Mouse (Mus musculus) spleen, postnatal 4 days (tissue): ENCODE data around the gene Polr2c.
"Not testable (repeated sequence)": the region's sequence is repeated elsewhere in the genome, so short reads cannot be mapped to it uniquely, and the experiment has no call there.

Experiments
- DNase-seq, 2 experiments: peaks; one replicate each; pipeline ENCODE4 v3.0.0; 2022; ENCODE audit warnings: low spot score in 2 of 2

The Polr2c gene

GRCm38 (mm10) chr8:94857346-94858173 lies at the start of gene Polr2c:
Polr2c (plus strand) TSS chr8:94857450.
- peak; percentile 93 to 99 for DNase-seq

GRCm38 (mm10) chr8:94807506-94807905 lies 49.7 kb upstream of the Polr2c start:
- DNase-seq: no peak

DNA sequence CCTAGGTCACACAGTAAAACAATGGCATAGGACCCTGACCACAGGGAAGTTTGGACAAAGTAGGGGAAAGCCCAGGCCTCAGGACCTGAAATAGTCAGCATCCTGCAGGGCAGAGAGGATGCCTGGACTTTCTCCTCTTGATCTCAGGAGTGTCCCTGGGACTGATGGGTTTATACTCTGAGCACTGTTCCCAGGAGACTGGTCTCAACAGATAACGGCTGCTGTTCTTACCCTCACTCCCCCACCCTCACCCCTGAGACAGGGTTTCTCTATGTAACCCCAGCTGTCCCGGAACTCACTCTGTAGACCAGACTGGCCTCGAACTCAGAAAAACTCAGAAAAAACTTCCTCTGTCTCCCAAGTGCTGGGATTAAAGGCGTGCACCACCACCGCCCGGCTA lies 48.9 kb upstream of the Polr2c start:
- no peak for DNase-seq

DNA sequence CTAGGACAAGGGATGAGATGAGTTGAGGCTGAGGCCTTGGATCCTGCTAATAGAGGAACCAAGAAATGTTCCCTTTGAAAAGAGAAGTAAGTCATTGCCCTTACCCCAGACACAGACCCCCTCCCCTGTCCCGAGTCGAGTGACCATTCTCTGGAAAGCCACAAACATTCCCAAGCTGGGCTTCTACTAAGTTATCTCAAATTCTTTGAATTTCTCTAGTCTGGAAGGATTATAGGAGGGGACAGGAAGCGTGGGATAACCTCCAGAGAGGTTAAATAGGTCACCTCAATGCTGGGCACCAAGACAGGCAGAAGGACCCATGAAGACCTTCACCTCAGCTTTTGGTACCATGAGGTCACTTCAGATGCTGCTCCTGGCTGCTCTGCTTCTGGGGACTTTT lies 47.1 kb upstream of the Polr2c start, which contains the start of gene Ccl17:
TSS of gene Ccl17 (plus strand) at position 301 of the 400 bp plus-strand sequence.
- DNase-seq: no peak

DNA sequence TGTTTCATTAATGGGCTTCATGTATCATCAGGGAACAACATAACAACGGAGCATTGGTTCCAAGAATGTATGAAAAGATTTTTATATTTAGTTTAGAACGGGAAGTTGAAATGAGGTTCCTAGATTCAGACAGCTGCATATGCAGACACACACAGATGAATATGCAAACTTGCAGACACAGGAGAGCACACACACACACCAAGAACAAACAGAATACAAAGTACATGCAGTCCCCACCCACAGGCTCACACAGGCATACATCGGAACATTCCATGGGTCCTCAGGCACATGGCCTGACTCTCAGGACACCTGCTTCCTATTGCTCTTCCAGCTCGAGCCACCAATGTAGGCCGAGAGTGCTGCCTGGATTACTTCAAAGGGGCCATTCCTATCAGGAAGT lies 46.4 kb upstream of the Polr2c start:
- no peak for DNase-seq

GRCm38 (mm10) chr8:94811654-94812053 lies 45.6 kb upstream of the Polr2c start:
- DNase-seq: no peak

DNA sequence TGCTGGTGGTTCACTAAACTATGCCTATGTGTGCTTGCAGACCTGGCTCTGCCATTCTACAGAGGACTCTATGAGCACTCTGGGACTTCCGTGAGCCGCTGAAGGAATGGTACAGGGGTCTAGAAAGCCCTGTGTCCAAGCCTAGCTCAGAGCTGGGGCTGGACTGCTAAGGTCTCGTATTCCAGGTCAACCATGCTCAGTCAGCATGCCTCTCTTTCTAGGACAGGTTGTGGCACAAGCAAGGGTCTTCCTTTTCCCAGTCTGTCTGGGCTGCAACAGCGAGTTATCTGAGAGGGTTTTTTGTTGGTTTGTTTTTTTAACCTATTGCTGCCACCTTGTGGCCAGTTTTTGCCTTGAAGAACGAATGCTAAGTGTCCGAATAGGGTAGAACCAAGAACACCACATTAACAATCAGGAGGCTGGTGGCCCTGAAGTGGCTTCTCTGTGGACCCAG lies 44.6 kb upstream of the Polr2c start:
- DNase-seq: peak; percentile 87 to 94

- DNase-seq: peak; percentile 49 to 81
Measured at GRCm38 (mm10) chr8:94814556-94814955, 42.7 kb upstream of the Polr2c start.

GRCm38 (mm10) chr8:94817933-94818332 lies 39.3 kb upstream of the Polr2c start:
- DNase-seq: no peak

DNA sequence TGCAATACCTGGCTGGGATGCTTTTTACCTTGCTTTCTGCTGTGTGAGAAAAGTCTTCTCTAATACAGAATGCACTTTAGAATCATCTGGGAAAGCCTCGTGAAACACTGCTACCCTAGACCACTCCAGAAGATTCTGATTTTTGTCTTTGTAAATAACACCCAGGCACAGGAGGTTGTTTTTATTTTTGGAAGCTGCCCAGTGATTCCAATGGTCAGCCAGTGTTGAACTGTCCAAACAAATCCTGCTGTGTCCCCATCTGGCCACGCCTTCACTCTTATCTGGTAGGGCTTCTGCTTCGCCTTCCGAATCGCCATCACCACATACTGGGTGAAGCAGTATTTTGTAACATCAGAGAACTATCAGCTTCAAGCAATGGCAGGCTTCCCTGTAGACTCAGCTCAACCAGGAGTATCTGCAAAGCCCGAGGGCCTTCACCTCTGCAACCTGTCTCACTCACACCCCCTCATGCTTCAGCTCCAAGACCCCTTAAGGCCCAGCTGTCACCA lies 37.5 kb upstream of the Polr2c start:
- peak in 1 of 2 experiments; percentile 59 for DNase-seq

- peak in 1 of 2 experiments; percentile 57 for DNase-seq
Measured at GRCm38 (mm10) chr8:94820553-94820952, 36.7 kb upstream of the Polr2c start.

- no peak for DNase-seq
Measured at GRCm38 (mm10) chr8:94821381-94821780, 35.9 kb upstream of the Polr2c start.

DNA sequence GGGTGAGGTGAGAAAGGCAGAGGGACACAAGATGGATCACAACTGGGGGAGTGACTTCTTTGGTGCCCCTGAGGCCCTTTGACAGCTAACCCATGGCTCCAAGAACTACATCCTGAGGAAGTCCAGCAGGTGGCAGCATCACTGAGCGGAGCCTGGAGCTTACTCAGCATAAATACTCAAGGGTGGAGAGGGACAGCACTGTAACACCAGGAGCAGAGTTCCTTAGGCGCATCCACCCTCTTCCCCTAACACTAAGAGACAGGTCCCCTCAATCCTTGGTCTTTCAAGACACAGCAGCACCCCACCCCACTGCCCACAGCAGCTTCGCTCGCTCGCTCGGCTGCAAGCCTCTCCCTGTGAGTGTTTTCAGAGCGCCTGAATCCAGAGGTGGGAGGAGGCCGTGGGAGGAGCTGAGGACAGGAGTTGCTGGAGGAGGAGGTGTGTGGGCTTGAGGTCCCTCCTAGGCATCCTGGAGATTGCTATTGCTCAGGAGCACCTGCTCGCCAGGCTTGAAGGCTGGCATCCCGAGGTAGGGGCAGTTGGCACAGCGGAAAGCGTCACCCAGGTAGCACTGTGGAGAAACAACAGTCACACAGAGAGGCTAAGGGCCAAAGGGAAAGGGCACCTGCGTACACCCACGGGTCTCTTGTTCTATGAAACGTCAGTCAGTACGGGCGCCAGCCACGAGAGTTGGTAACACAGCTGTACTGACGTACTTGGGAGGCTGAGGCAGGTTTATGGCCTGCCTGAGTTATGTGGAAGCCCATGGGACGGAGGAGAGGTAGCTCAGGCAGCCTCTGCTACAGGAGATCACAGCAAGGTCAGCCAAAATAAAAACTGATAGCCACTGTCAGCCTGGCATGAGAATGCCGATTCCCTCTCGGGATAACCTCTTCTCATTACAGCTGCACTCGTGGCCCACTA lies 34.4 kb upstream of the Polr2c start:
- DNase-seq: peak; percentile 61 to 69

GRCm38 (mm10) chr8:94825170-94825569 lies 32.1 kb upstream of the Polr2c start:
- DNase-seq: no peak

DNA sequence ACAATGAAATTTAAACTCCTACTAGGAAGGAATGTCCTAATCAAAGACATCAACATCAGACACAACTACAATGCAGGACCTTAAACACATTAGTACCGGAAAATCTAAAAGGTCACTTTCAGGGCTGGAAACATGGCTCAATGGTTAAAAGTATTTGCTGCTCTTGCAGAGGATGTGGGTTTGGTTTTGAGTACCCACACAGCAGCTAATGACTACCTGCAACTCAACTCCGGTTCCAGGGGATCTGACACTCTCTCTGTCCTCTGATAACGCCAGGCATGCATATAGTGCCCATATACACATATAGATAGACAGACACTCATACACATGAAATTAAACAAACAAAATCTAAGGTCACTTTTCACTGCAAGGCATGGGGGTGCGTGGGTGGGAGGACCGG lies 31.0 kb upstream of the Polr2c start:
- no peak for DNase-seq

DNA sequence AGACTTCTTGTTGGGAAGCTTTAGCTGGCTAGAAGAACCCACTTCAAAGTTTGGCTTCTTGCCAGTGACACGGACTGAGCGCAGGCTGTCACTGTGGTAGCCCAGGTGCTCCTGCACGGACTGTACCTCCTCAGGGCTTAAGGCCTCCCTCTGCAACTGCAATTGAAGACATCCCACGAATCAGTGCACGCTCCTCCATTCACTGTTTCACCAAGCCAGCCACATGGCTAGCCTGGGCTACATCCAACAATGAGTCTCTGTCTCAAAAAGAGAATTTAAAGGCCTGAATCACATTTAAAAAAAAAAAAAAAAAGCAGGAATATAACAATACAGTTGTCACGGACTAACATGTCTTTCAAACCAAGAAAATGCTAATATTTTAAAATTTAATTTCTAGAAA lies 29.0 kb upstream of the Polr2c start:
- no peak for DNase-seq

- DNase-seq: not testable (repeated sequence)
Measured at GRCm38 (mm10) chr8:94833901-94834405, 23.3 kb upstream of the Polr2c start.

- not testable (repeated sequence) for DNase-seq
Measured at GRCm38 (mm10) chr8:94835751-94836150, 21.5 kb upstream of the Polr2c start.

GRCm38 (mm10) chr8:94836456-94837240 lies 20.6 kb upstream of the Polr2c start:
- DNase-seq: no peak

DNA sequence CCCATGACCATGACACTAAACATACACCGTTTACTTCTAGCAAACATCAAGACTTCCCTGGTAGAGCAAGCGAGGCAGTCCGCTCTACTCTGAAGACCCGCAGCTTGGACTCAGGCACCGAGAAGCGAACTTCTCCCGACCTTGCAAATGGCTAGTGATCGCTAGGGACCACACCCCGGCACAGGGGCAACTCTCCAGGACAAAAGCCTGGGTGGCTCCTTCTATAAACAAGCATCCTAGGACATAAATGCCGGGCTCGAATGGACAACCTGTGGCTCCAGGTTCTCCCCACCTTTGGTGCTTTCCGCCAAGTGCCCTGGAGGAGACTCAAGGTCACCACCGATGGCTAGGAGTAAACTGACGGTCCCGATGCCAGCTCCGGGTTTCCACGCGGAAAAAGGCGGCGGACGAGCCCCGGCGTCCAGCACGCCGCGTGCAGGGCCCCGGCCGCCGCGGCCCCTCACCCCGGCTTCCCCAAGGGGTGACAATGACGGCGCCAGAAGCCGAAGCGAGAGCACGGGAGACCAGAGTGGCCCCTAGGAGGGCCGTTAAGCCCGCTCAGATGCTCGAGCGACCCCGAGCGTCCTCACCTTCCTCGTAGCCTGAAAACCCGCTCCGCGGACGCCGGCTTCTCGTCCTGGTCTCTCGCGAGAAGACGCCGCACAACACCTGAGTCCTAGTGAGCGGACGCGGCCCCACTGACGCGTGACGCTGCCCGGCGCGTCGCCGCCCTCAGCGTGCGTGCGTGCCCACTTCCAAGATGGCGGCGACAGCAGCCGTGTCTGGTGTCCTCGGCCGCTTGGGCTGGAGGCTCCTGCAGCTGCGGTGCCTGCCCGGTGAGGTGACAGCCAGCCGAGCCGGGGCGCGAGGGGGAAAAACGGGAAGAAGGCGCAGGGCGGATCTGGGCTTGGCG lies 19.3 kb upstream of the Polr2c start, which contains the start of the genes Coq9 and Ciapin1:
TSS of gene Coq9 (plus strand) at position 660 of the 913 bp plus-strand sequence.
TSS of gene Ciapin1 (minus strand) at position 697 of the 913 bp plus-strand sequence.
- DNase-seq: peak; percentile 94 to 98
